Mouse (Mus musculus) ES-Bruce4 (cell line): ENCODE measurements around the gene Pla1a.

ENCODE experiments used
- CTCF ChIP-seq: IDR thresholded peaks from one replicate; pipeline ENCODE4 v1.8.1; 2011; ENCODE audit warnings: low read depth, low read length
- POLR2A ChIP-seq: IDR thresholded peaks from one replicate; pipeline ENCODE4 v1.8.1; 2011; ENCODE audit warnings: low read length; ENCODE audit not compliant: insufficient read depth

DNA sequence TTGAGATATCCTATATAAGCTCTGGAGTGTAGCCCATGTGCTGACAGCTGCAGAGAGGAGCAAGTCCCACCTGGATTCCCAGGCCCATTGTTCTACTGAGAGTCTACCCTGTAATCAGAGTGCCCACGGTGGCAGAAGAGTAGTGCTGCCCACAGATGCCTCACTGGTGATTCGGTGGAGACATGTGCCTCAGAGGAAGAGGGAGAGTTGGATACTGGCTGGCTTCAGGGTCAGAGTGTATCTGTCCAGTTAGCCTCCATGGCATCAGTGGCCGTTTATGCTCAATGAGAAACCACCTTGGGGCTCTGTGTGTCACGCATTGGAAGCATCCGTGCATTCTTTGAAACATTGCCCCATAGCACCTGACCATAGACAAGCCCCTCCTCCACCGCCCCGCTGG lies 69.3 kb downstream of the Pla1a start:
- no peak for TF ChIP-seq CTCF
- no peak for TF ChIP-seq POLR2A
